Mouse (Mus musculus) C2C12 (cell line): ENCODE data around the gene Sdk2.

Experiments
- CEBPB ChIP-seq: IDR thresholded peaks from one replicate; pipeline ENCODE4 v1.6.1; 2011; ENCODE audit warnings: low read depth, mild to moderate bottlenecking, control low read depth, moderate library complexity
- CTCF ChIP-seq: IDR thresholded peaks from one replicate; pipeline ENCODE4 v1.5.1; 2011; ENCODE audit not compliant: control insufficient read depth, insufficient read depth, insufficient read length
- MAX ChIP-seq: IDR thresholded peaks from one replicate; pipeline ENCODE4 v1.6.1; 2011; ENCODE audit warnings: mild to moderate bottlenecking, control low read depth
- MYOD1 ChIP-seq: IDR thresholded peaks from one replicate; pipeline ENCODE4 v1.6.1; 2011; ENCODE audit warnings: low read depth; ENCODE audit not compliant: control insufficient read depth, insufficient read length
- MYOG ChIP-seq: IDR thresholded peaks from one replicate; pipeline ENCODE4 v1.6.1; 2011; ENCODE audit not compliant: control insufficient read depth, insufficient read length; ENCODE audit errors: extremely low read depth
- USF1 ChIP-seq: IDR thresholded peaks from one replicate; pipeline ENCODE4 v1.6.1; 2011; ENCODE audit warnings: low read depth, mild to moderate bottlenecking, control low read depth, moderate library complexity

DNA sequence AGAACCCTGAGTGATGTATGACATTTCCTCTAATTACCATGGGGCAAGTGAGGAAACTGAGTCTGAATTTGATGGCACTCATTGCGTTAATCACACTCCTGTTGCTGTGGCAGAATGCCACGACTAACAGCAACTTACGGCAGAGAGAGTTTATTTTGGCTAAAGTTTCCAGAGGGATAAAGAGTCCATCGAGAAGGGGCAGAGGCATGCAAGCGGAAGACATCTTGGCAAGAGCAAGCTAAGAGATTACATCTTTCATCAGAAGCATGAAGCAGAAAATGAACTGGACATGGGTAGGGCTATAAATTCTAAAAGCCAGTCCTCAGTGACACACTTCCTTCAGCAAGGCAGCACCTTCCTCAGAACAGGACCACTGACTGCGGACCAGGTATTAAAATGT is 85.8 kb downstream of the Sdk2 start:
- TF ChIP-seq CTCF (no peak), CEBPB (no peak), MYOD1 (no peak), MYOG (no peak), MAX (no peak), USF1 (no peak)
